ENCODE assay signal across 8 mouse cellular contexts in genomic region chr6:100705366-100705811, GRCm38 (mm10). TPM values are rescaled to one million over a fixed set of nuclear protein-coding genes. Genes with fewer than 3 reads are reported as not detected.
DNase-seq lines count a peak whose midpoint lies in the region; ATAC-seq lines count a peak whose summit lies in the region.

No protein-coding gene starts in this region.

- no peak for ATAC-seq in lung, embryonic 16.5 days (ENCODE audit: low read depth)
- ATAC-seq in forebrain, embryonic 13.5 days: no peak
- no peak for ATAC-seq in limb, embryonic 11.5 days (ENCODE audit: insufficient number of reproducible peaks, low FRiP score, low TSS enrichment, low read depth)
- no peak for ATAC-seq in stomach, embryonic 14.5 days (ENCODE audit: insufficient number of reproducible peaks, insufficient read depth, low FRiP score, low read depth)

- under 1% methylated on average over 15 of the region's 15 CpGs for WGBS in lung, embryonic 16.5 days
- WGBS in forebrain, embryonic 13.5 days: 2% methylated on average over 15 of the region's 15 CpGs
- under 1% methylated on average over 15 of the region's 15 CpGs for WGBS in limb, embryonic 11.5 days
- 4% methylated on average over 15 of the region's 15 CpGs for whole genome bisulfite sequencing in stomach, embryonic 14.5 days

- H3K4me2 ChIP-seq in lung, embryonic 16.5 days (ENCODE audit: low read depth, low read length): peak overlapping the region; percentile 99
- peak overlapping the region; percentile 99 for H3K4me2 ChIP-seq in forebrain, embryonic 13.5 days
- H3K4me2 ChIP-seq in limb, embryonic 11.5 days (ENCODE audit: low read depth, severe bottlenecking): peak overlapping the region; percentile 85
- peak overlapping the region; percentile 94 for H3K4me2 ChIP-seq in stomach, embryonic 14.5 days (replicated peaks; ENCODE audit: low read depth, low read length)

- no peaks in the 10 kb centered on the region for H3K9me3 ChIP-seq in lung, embryonic 16.5 days (ENCODE audit: control insufficient read depth, low read length)
- H3K9me3 ChIP-seq in forebrain, embryonic 13.5 days (replicated peaks): no peaks in the 10 kb centered on the region
- no peaks in the 10 kb centered on the region for H3K9me3 ChIP-seq in limb, embryonic 11.5 days (ENCODE audit: control insufficient read depth, low read length)
- H3K9me3 ChIP-seq in stomach, embryonic 14.5 days (ENCODE audit: control insufficient read depth, low read depth, low read length): no peaks in the 10 kb centered on the region

- no peak for DNase-seq in lung, postnatal 36 days
- peak; percentile 74 for DNase-seq in limb, embryonic 11.5 days (ENCODE audit: low spot score)
- no peak for DNase-seq in thymus, adult 18-20 months
- DNase-seq in right cerebral cortex, postnatal 25 days: no peak
- DNase-seq in lung, postnatal 14 days: no peak

- no peaks in the 10 kb centered on the region for H3K36me3 ChIP-seq in lung, embryonic 16.5 days (ENCODE audit: control insufficient read depth, insufficient read depth, low read length)
- no peaks in the 10 kb centered on the region for H3K36me3 ChIP-seq in forebrain, embryonic 13.5 days (ENCODE audit: poor library complexity, severe bottlenecking)
- no peaks in the 10 kb centered on the region for H3K36me3 ChIP-seq in limb, embryonic 11.5 days (ENCODE audit: control insufficient read depth, insufficient read depth, low read length)
- no peaks in the 10 kb centered on the region for H3K36me3 ChIP-seq in stomach, embryonic 14.5 days (ENCODE audit: control insufficient read depth, insufficient read depth, low read length)

- H3K4me3 ChIP-seq in lung, embryonic 16.5 days (ENCODE audit: low read length): peak overlapping the region; percentile 70
- peak overlapping the region; percentile 68 for H3K4me3 ChIP-seq in forebrain, embryonic 13.5 days
- peak overlapping the region; percentile 59 for H3K4me3 ChIP-seq in limb, embryonic 11.5 days (ENCODE audit: low read depth, low read length)
- H3K4me3 ChIP-seq in stomach, embryonic 14.5 days (ENCODE audit: low read depth, low read length): peak overlapping the region; percentile 56

- peak overlapping the region; percentile 73 for H3K9ac ChIP-seq in lung, embryonic 16.5 days (ENCODE audit: low read length)
- peak overlapping the region; percentile 76; the same call in 1 of the 2 replicates for H3K9ac ChIP-seq in forebrain, embryonic 13.5 days
- H3K9ac ChIP-seq in limb, embryonic 11.5 days (ENCODE audit: low read length): peak overlapping the region; percentile 79
- no peak overlapping the region for H3K9ac ChIP-seq in stomach, embryonic 14.5 days (replicated peaks; ENCODE audit: low read depth, low read length)

- peaks cover 14% of the 10 kb centered on the region for H3K27me3 ChIP-seq in lung, embryonic 16.5 days (ENCODE audit: control insufficient read depth, insufficient read depth, low read depth, low read length)
- H3K27me3 ChIP-seq in forebrain, embryonic 13.5 days: peaks cover 43% of the 10 kb centered on the region
- no peaks in the 10 kb centered on the region for H3K27me3 ChIP-seq in limb, embryonic 11.5 days (ENCODE audit: control insufficient read depth, insufficient read depth, low read length)
- no peaks in the 10 kb centered on the region for H3K27me3 ChIP-seq in stomach, embryonic 14.5 days (ENCODE audit: control insufficient read depth, insufficient read depth, low read length)

- peaks cover 13% of the 10 kb centered on the region for H3K4me1 ChIP-seq in lung, embryonic 16.5 days (replicated peaks; ENCODE audit: control insufficient read depth, insufficient read depth, low read length)
- peaks cover 20% of the 10 kb centered on the region for H3K4me1 ChIP-seq in forebrain, embryonic 13.5 days
- H3K4me1 ChIP-seq in limb, embryonic 11.5 days (ENCODE audit: control insufficient read depth, insufficient read depth, low read length): no peaks in the 10 kb centered on the region; the same call in 1 of the 2 replicates
- no peaks in the 10 kb centered on the region; the same call in 1 of the 2 replicates for H3K4me1 ChIP-seq in stomach, embryonic 14.5 days (ENCODE audit: control insufficient read depth, insufficient read depth, low read length)

- no peak overlapping the region for H3K27ac ChIP-seq in lung, embryonic 16.5 days (ENCODE audit: low read length)
- no peak overlapping the region for H3K27ac ChIP-seq in forebrain, embryonic 13.5 days
- no peak overlapping the region for H3K27ac ChIP-seq in limb, embryonic 11.5 days (replicated peaks; ENCODE audit: low read depth, low read length)
- no peak overlapping the region for H3K27ac ChIP-seq in stomach, embryonic 14.5 days (ENCODE audit: low read length)

RNA-seq across cellular contexts. Expression of gene Gxylt2, which starts 0.9 kb away (rescaled TPM):
- polyA plus RNA-seq in lung, embryonic 16.5 days (2015; fragmentation: Nextera tagmentation; extraction: Ambion mirVana): 2.2 and 3.0 TPM in 2 replicates
- polyA plus RNA-seq in forebrain, embryonic 13.5 days (2015; fragmentation: Nextera tagmentation; extraction: Ambion mirVana): 0.85 and 1.0 TPM in 2 replicates
- polyA plus RNA-seq in limb, embryonic 11.5 days (2014; fragmentation: Nextera tagmentation; extraction: Ambion mirVana): 5.2 and 6.1 TPM in 2 replicates
- polyA plus RNA-seq in stomach, embryonic 14.5 days (2014; fragmentation: Nextera tagmentation; extraction: Ambion mirVana): 1.7 and 2.0 TPM in 2 replicates

RNA-seq across cellular contexts. Expression of gene Shq1, which starts 34.4 kb away (rescaled TPM):
- 15.8 and 17.8 TPM in 2 replicates for polyA plus RNA-seq in lung, embryonic 16.5 days (2015; fragmentation: Nextera tagmentation; extraction: Ambion mirVana)
- polyA plus RNA-seq in forebrain, embryonic 13.5 days (2015; fragmentation: Nextera tagmentation; extraction: Ambion mirVana): 16.0 TPM in 2 replicates
- 18.0 and 20.3 TPM in 2 replicates for polyA plus RNA-seq in limb, embryonic 11.5 days (2014; fragmentation: Nextera tagmentation; extraction: Ambion mirVana)
- polyA plus RNA-seq in stomach, embryonic 14.5 days (2014; fragmentation: Nextera tagmentation; extraction: Ambion mirVana): 16.0 and 16.6 TPM in 2 replicates
